Comparison of ENCODE assay signal across 13 mouse cellular contexts in the genomic region with DNA sequence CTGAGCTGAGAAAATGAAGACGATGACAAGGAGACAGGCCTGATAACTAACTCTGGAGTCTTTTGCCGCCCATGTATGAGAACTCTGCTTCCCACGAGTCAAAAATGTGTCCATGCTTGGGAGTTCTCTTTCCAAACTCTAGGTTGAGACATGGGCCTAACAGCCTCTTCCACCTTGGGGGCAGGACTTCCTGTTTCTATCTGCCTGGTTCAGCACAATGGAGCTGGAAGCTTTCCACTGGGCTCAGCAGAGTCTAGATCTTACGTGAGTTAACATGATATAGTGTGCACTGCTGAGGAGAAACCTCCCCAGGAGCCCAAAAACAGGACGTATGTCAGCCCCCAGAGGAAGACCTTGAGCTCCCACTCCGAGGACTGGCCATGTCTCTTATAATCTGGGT. TPM values are rescaled to one million over a fixed set of nuclear protein-coding genes. Genes with fewer than 3 reads are reported as not detected.
DNase-seq lines count a peak whose midpoint lies in the region; ATAC-seq and TF ChIP-seq lines count a peak whose summit lies in the region.
"Had no signal": no experiment of that assay in that cellular context is flagged by ENCODE, and none has a peak within 500 bp of the region (broad histone marks: within the 10 kb centered on the region; RNA-seq: fewer than 3 reads in every experiment).

No protein-coding gene starts in this region.

- peak overlapping the region; percentile 100 for H3K27ac ChIP-seq in forebrain, embryonic 13.5 days
- no peak overlapping the region for H3K27ac ChIP-seq in forebrain, embryonic 16.5 days (ENCODE audit: low read length)
- H3K27ac ChIP-seq in midbrain, embryonic 10.5 days (replicated peaks): no peak overlapping the region; the same call in 1 of the 2 replicates
- H3K27ac ChIP-seq in midbrain, postnatal 0 days (ENCODE audit: low read depth, low read length): no peak overlapping the region
- no peak overlapping the region for H3K27ac ChIP-seq in limb, embryonic 10.5 days

- peaks cover 9% of the 10 kb centered on the region for H3K27me3 ChIP-seq in forebrain, embryonic 13.5 days
- H3K27me3 ChIP-seq in forebrain, embryonic 16.5 days (replicated peaks; ENCODE audit: control insufficient read depth, insufficient read depth, low read length): no peaks in the 10 kb centered on the region
- peaks cover 46% of the 10 kb centered on the region for H3K27me3 ChIP-seq in midbrain, embryonic 10.5 days (ENCODE audit: low read depth, poor library complexity, severe bottlenecking)
- H3K27me3 ChIP-seq in midbrain, postnatal 0 days (ENCODE audit: insufficient read depth, low read length): no peaks in the 10 kb centered on the region
- H3K27me3 ChIP-seq in limb, embryonic 10.5 days (ENCODE audit: low read depth, poor library complexity, severe bottlenecking): peaks cover 45% of the 10 kb centered on the region

- peaks cover 53% of the 10 kb centered on the region for H3K4me1 ChIP-seq in forebrain, embryonic 13.5 days
- H3K4me1 ChIP-seq in forebrain, embryonic 16.5 days (replicated peaks; ENCODE audit: control insufficient read depth, insufficient read depth, low read length): peaks cover 38% of the 10 kb centered on the region
- H3K4me1 ChIP-seq in midbrain, embryonic 10.5 days: peaks cover 71% of the 10 kb centered on the region
- H3K4me1 ChIP-seq in midbrain, postnatal 0 days (ENCODE audit: insufficient read depth, low read length): peaks cover 11% of the 10 kb centered on the region; the same call in 1 of the 2 replicates
- H3K4me1 ChIP-seq in limb, embryonic 10.5 days: peaks cover 64% of the 10 kb centered on the region

- no peak for ATAC-seq in forebrain, embryonic 13.5 days
- ATAC-seq in forebrain, embryonic 16.5 days: no peak
- no peak for ATAC-seq in midbrain, postnatal 0 days (ENCODE audit: low FRiP score)
- ATAC-seq: CD4-positive, CD25-positive, alpha-beta regulatory T cell, adult 4 months had no signal

- WGBS in forebrain, embryonic 13.5 days: 78% methylated on average over 6 of the region's 6 CpGs
- WGBS in forebrain, embryonic 16.5 days: 74% methylated on average over 6 of the region's 6 CpGs
- WGBS in midbrain, embryonic 10.5 days: 71% methylated on average over 6 of the region's 6 CpGs
- 58% methylated on average over 6 of the region's 6 CpGs for WGBS in midbrain, postnatal 0 days
- 80% methylated on average over 6 of the region's 6 CpGs for WGBS in limb, embryonic 10.5 days

- H3K4me3 ChIP-seq in forebrain, embryonic 13.5 days: no peak overlapping the region
- H3K4me3 ChIP-seq in forebrain, embryonic 16.5 days (replicated peaks; ENCODE audit: low read length): no peak overlapping the region
- 0 out of 2 replicates have a peak overlapping the region, but pooled peaks have one; percentile 25 for H3K4me3 ChIP-seq in midbrain, embryonic 10.5 days
- no peak overlapping the region for H3K4me3 ChIP-seq in midbrain, postnatal 0 days (ENCODE audit: low read depth, low read length)
- H3K4me3 ChIP-seq in limb, embryonic 10.5 days: 0 out of 2 replicates have a peak overlapping the region, but pooled peaks have one; percentile 6
- H3K4me3 ChIP-seq: erythroblast, embryonic 14.5 days had no signal

- H3K9me3 ChIP-seq in forebrain, embryonic 13.5 days (replicated peaks): no peaks in the 10 kb centered on the region
- H3K9me3 ChIP-seq in forebrain, embryonic 16.5 days (ENCODE audit: control insufficient read depth, low read length): no peaks in the 10 kb centered on the region
- H3K9me3 ChIP-seq in midbrain, embryonic 10.5 days (replicated peaks): no peaks in the 10 kb centered on the region
- H3K9me3 ChIP-seq in midbrain, postnatal 0 days (ENCODE audit: low read length): no peaks in the 10 kb centered on the region
- H3K9me3 ChIP-seq in limb, embryonic 10.5 days (replicated peaks): no peaks in the 10 kb centered on the region

- H3K36me3 ChIP-seq in forebrain, embryonic 13.5 days (ENCODE audit: poor library complexity, severe bottlenecking): peaks cover 28% of the 10 kb centered on the region
- H3K36me3 ChIP-seq in forebrain, embryonic 16.5 days (ENCODE audit: control insufficient read depth, insufficient read depth): peaks cover 14% of the 10 kb centered on the region
- H3K36me3 ChIP-seq in midbrain, embryonic 10.5 days: peaks cover 31% of the 10 kb centered on the region
- H3K36me3 ChIP-seq in midbrain, postnatal 0 days (ENCODE audit: insufficient read depth, low read length): peaks cover 22% of the 10 kb centered on the region
- H3K36me3 ChIP-seq in limb, embryonic 10.5 days: peaks cover 30% of the 10 kb centered on the region

- no peak overlapping the region for H3K4me2 ChIP-seq in forebrain, embryonic 13.5 days
- no peak overlapping the region for H3K4me2 ChIP-seq in forebrain, embryonic 16.5 days (ENCODE audit: low read length)
- no peak overlapping the region for H3K4me2 ChIP-seq in midbrain, postnatal 0 days (ENCODE audit: low read depth, low read length, poor library complexity, severe bottlenecking)
- H3K4me2 ChIP-seq: liver, embryonic 11.5 days had no signal

- intact Hi-C loops in gastrocnemius, postnatal 36 days (cut with DNase I): no loop called here

- H3K9ac ChIP-seq in forebrain, embryonic 13.5 days: no peak overlapping the region
- H3K9ac ChIP-seq in forebrain, embryonic 16.5 days (replicated peaks; ENCODE audit: low read depth, low read length): no peak overlapping the region
- H3K9ac ChIP-seq in midbrain, postnatal 0 days (replicated peaks; ENCODE audit: low read length, poor library complexity, severe bottlenecking): no peak overlapping the region

- no peak for TF ChIP-seq CTCF in midbrain, postnatal 0 days (IDR thresholded peaks at IDR 0.05)

- DNase-seq in midbrain, embryonic 10.5 days (ENCODE audit: low spot score): peak; percentile 25
- no peak for DNase-seq in midbrain, postnatal 0 days (ENCODE audit: low spot score)
- DNase-seq in limb, embryonic 10.5 days (ENCODE audit: low spot score): no peak
- DNase-seq in gastrocnemius, postnatal 36 days: no peak
- no peak for DNase-seq in T-cell, adult 2 months (ENCODE audit: low spot score)
- DNase-seq in right cerebral cortex, postnatal 4 days: no peak
- DNase-seq: cerebellum, postnatal 10 days; right cerebral cortex, adult 18-20 months had no signal

RNA-seq across cellular contexts. Expression of a gene that starts 1.7 kb away (rescaled TPM):
- polyA plus RNA-seq in forebrain, embryonic 13.5 days (2015; fragmentation: Nextera tagmentation; extraction: Ambion mirVana): 1.3 and 1.9 TPM in 2 replicates
- polyA plus RNA-seq in forebrain, embryonic 16.5 days (2015; fragmentation: Nextera tagmentation; extraction: Ambion mirVana): 1.7 and 2.9 TPM in 2 replicates
- polyA plus RNA-seq in midbrain, embryonic 10.5 days (2016; fragmentation: Nextera tagmentation; extraction: Ambion mirVana): 1.0 and 1.5 TPM in 2 replicates
- 1.1 and 2.1 TPM in 2 replicates for total RNA-seq in midbrain, postnatal 0 days (2014; rRNA removed)
- polyA plus RNA-seq in midbrain, postnatal 0 days (2015; fragmentation: Nextera tagmentation; extraction: Ambion mirVana): 2.8 and 3.5 TPM in 2 replicates
- 0.88 and 1.6 TPM in 2 replicates for polyA plus RNA-seq in limb, embryonic 10.5 days (2016; fragmentation: Nextera tagmentation; extraction: Ambion mirVana)
- under 1 TPM in 1 of 2 experiments, not detected in 1; 0.25 TPM for total RNA-seq in gastrocnemius, postnatal 36 days (2021)
- polyA plus RNA-seq: erythroblast, embryonic 14.5 days had no signal

RNA-seq across cellular contexts. Expression of a gene that starts 6.7 kb away (rescaled TPM):
- 588 and 626 TPM in 2 replicates for polyA plus RNA-seq in forebrain, embryonic 13.5 days (2015; fragmentation: Nextera tagmentation; extraction: Ambion mirVana)
- 666 and 701 TPM in 2 replicates for polyA plus RNA-seq in forebrain, embryonic 16.5 days (2015; fragmentation: Nextera tagmentation; extraction: Ambion mirVana)
- polyA plus RNA-seq in midbrain, embryonic 10.5 days (2016; fragmentation: Nextera tagmentation; extraction: Ambion mirVana): 261 and 296 TPM in 2 replicates
- 814 and 944 TPM in 2 replicates for total RNA-seq in midbrain, postnatal 0 days (2014; rRNA removed)
- 810 TPM in 2 replicates for polyA plus RNA-seq in midbrain, postnatal 0 days (2015; fragmentation: Nextera tagmentation; extraction: Ambion mirVana)
- polyA plus RNA-seq in limb, embryonic 10.5 days (2016; fragmentation: Nextera tagmentation; extraction: Ambion mirVana): 144 and 208 TPM in 2 replicates
- total RNA-seq in gastrocnemius, postnatal 36 days (2021): 100 to 1,000 TPM; 101 to 129 TPM

RNA-seq across cellular contexts. Expression of a gene that starts 18.0 kb away (rescaled TPM):
- 398 and 409 TPM in 2 replicates for polyA plus RNA-seq in forebrain, embryonic 13.5 days (2015; fragmentation: Nextera tagmentation; extraction: Ambion mirVana)
- polyA plus RNA-seq in forebrain, embryonic 16.5 days (2015; fragmentation: Nextera tagmentation; extraction: Ambion mirVana): 459 and 463 TPM in 2 replicates
- 428 and 435 TPM in 2 replicates for polyA plus RNA-seq in midbrain, embryonic 10.5 days (2016; fragmentation: Nextera tagmentation; extraction: Ambion mirVana)
- total RNA-seq in midbrain, postnatal 0 days (2014; rRNA removed): 512 and 647 TPM in 2 replicates
- 628 and 643 TPM in 2 replicates for polyA plus RNA-seq in midbrain, postnatal 0 days (2015; fragmentation: Nextera tagmentation; extraction: Ambion mirVana)
- polyA plus RNA-seq in limb, embryonic 10.5 days (2016; fragmentation: Nextera tagmentation; extraction: Ambion mirVana): 428 and 433 TPM in 2 replicates
- total RNA-seq in gastrocnemius, postnatal 36 days (2021): 100 to 1,000 TPM; 201 to 209 TPM

RNA-seq across cellular contexts. Expression of a gene that starts 25.2 kb away (rescaled TPM):
- 0.08 TPM in 2 replicates for polyA plus RNA-seq in forebrain, embryonic 13.5 days (2015; fragmentation: Nextera tagmentation; extraction: Ambion mirVana)
- polyA plus RNA-seq in forebrain, embryonic 16.5 days (2015; fragmentation: Nextera tagmentation; extraction: Ambion mirVana): 0.06 and 0.30 TPM in 2 replicates
- 0.05 TPM in 1 of 2 replicates, not detected in the other for polyA plus RNA-seq in midbrain, embryonic 10.5 days (2016; fragmentation: Nextera tagmentation; extraction: Ambion mirVana)
- total RNA-seq in midbrain, postnatal 0 days (2014; rRNA removed): 0.19 and 2.8 TPM in 2 replicates
- polyA plus RNA-seq in midbrain, postnatal 0 days (2015; fragmentation: Nextera tagmentation; extraction: Ambion mirVana): 0.25 and 0.58 TPM in 2 replicates
- not detected in 2 replicates for polyA plus RNA-seq in limb, embryonic 10.5 days (2016; fragmentation: Nextera tagmentation; extraction: Ambion mirVana)
- total RNA-seq in gastrocnemius, postnatal 36 days (2021): 1 to 10 TPM in 1 of 2 experiments, not detected in 1; 2.8 TPM
- polyA plus RNA-seq: erythroblast, embryonic 14.5 days; liver, embryonic 11.5 days had no signal

RNA-seq across cellular contexts. Expression of a gene that starts 49.4 kb away (rescaled TPM):
- 11.7 and 13.4 TPM in 2 replicates for polyA plus RNA-seq in forebrain, embryonic 13.5 days (2015; fragmentation: Nextera tagmentation; extraction: Ambion mirVana)
- 21.8 and 28.8 TPM in 2 replicates for polyA plus RNA-seq in forebrain, embryonic 16.5 days (2015; fragmentation: Nextera tagmentation; extraction: Ambion mirVana)
- polyA plus RNA-seq in midbrain, embryonic 10.5 days (2016; fragmentation: Nextera tagmentation; extraction: Ambion mirVana): 2.8 and 3.6 TPM in 2 replicates
- 198 and 225 TPM in 2 replicates for total RNA-seq in midbrain, postnatal 0 days (2014; rRNA removed)
- polyA plus RNA-seq in midbrain, postnatal 0 days (2015; fragmentation: Nextera tagmentation; extraction: Ambion mirVana): 38.3 and 39.3 TPM in 2 replicates
- polyA plus RNA-seq in limb, embryonic 10.5 days (2016; fragmentation: Nextera tagmentation; extraction: Ambion mirVana): 0.59 and 1.2 TPM in 2 replicates
- under 1 TPM; 0.12 to 0.23 TPM for total RNA-seq in gastrocnemius, postnatal 36 days (2021)
- polyA plus RNA-seq: CD4-positive, CD25-positive, alpha-beta regulatory T cell, adult 4 months had no signal

Comparison
In these comparisons a context has a peak if more than half of its experiments do, and no peak if none do; other contexts are left out.
1. H3K4me3 ChIP-seq: peak in midbrain, embryonic 10.5 days (single experiment) and limb, embryonic 10.5 days (single experiment); none in forebrain, embryonic 13.5 days (single experiment), forebrain, embryonic 16.5 days (single experiment) and midbrain, postnatal 0 days (single experiment).